Mouse (Mus musculus) R1 (cell line): ENCODE measurements around the gene Ypel2.

ENCODE experiments used
- DNase-seq: peaks from one replicate; pipeline ENCODE4 v3.0.0-alpha.2; 2018; ENCODE audit warnings: low read depth, low spot score

Gene Ypel2

DNA sequence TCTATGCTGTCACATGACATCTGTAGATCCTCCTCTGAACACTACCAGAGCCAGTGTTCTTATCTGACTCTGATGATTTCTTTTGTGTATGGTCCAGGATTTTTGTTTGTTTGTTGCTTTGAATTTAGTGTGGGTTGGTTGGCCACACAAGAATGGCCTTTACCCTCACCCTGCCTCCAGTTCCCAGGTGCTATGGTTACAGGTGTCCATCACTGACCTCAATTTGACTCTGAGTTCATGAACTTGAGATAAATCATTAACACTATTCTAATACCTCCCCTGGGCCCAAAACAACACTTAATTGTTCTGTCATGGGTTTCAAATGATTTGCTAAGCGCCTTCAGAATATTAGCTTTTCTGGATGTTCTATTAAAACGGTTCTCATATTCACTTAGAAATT lies 61.3 kb downstream of the Ypel2 start:
- no peak for DNase-seq

DNA sequence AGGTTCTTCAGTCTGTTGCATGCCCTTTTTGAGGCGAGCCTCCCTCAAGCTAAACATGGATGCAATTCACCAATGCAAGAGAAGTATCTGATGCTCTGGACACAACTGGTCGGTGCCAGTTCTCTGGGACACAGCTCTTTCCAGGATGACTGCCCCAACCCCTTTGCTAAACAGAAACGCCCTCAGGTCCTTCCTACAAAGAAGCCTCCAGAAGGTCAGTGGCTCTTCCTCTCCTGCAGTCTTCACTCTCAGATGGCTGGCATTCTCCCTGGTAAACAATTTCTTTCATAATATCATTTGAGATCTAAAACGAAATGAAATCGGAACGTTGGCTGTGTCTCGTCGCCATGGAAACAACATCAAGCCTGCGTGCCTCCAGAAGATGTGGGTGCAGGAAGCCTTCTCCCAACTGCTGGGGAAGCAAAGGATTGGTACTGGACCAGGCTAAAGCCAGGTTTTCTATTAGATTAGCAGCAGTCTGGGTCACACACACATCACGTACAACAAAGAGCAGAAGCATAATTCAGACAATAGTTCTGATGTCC lies 62.8 kb downstream of the Ypel2 start:
- DNase-seq, result no peak

DNA sequence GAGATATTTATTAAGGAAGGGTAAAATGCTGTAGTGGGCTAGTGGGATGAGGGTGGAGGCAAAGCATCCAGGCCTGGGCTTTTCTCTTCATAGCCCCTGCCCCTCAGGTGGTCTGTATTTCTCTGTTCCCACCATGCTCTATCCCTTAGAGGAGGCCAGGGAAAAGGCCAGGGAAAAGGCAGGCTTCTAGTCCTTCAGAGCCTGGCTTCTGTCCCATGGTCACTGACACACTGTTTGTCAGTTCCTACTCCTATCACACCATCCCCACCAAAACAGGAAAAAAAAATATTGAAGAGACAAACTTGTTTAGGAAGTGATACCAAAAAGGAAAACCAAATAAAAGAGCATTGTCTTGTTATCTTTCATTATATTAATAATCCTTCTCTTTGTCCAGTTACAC lies 63.5 kb downstream of the Ypel2 start:
- DNase-seq, result no peak

DNA sequence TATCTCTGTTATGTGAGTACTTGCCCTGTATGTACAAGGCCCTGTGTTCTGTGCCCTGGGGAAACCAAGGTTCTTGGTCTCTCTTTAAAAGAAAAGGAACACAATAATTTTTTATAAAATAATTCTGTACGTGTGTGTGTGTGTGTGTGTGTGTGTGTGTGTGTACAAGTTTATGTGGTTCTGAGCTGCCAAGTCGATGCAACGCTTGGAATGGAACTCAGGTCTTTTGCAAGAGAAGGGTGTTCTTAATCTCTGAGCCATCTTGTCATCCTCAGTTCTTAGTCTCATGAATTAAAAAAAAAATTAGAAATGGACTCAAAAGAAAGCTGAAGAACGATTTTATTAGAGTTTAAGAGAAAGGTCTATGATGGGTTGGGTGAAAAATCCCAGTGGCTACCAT lies 64.0 kb downstream of the Ypel2 start:
- DNase-seq, result no peak

DNA sequence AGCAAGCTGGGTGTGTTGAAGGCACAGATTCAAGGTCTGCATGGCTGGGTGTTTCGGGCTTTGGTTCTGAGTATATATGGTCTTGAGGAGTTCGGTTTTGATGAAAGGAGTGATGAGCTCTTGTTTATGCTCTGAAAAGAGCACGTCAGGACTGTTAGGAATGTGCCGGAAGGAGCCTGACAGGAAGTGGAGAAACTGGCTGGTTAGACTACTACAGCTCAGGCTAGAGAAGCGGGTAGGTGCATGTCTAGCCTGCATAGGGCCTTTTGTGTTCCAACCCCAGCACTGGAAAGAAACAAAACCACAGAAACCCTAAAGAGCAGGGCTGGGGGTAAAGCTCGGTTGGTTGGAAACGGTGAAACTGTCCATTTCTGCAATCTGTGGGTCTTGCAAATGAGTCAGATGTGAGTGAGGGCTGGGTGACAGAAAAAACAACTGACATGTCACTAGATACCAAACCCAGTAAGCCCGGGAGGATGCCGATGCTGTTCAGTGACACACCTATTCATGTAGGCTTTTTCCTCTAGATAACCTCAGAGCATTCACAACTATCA lies 68.3 kb downstream of the Ypel2 start:
- no peak for DNase-seq

- DNase-seq, result no peak
Measured at GRCm38 (mm10) chr11:86924629-86925028, 68.9 kb downstream of the Ypel2 start.

GRCm38 (mm10) chr11:86923654-86924053 lies 69.9 kb downstream of the Ypel2 start:
- no peak for DNase-seq

- DNase-seq, result no peak
Measured at GRCm38 (mm10) chr11:86922029-86922428, 71.5 kb downstream of the Ypel2 start.

DNA sequence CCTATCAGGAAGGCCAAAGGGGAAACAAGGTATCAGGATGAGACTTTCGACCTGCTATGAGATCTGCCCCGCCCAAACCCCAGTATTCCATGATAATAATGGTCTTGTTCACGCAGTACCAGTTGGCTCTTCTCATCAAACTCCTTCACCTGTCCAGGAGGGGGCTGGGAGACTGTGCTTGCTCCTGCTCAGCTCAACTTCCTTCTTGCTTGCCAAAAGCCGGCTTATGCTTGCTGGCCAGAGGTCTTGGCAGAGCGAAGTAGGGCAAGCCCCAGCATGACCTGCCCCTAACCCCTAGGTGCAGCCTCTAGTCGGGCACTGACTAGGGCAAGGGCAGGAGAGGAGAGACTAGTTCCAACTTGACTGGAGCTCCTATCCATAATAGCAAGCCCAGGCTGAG lies 72.2 kb downstream of the Ypel2 start:
- no peak for DNase-seq

DNA sequence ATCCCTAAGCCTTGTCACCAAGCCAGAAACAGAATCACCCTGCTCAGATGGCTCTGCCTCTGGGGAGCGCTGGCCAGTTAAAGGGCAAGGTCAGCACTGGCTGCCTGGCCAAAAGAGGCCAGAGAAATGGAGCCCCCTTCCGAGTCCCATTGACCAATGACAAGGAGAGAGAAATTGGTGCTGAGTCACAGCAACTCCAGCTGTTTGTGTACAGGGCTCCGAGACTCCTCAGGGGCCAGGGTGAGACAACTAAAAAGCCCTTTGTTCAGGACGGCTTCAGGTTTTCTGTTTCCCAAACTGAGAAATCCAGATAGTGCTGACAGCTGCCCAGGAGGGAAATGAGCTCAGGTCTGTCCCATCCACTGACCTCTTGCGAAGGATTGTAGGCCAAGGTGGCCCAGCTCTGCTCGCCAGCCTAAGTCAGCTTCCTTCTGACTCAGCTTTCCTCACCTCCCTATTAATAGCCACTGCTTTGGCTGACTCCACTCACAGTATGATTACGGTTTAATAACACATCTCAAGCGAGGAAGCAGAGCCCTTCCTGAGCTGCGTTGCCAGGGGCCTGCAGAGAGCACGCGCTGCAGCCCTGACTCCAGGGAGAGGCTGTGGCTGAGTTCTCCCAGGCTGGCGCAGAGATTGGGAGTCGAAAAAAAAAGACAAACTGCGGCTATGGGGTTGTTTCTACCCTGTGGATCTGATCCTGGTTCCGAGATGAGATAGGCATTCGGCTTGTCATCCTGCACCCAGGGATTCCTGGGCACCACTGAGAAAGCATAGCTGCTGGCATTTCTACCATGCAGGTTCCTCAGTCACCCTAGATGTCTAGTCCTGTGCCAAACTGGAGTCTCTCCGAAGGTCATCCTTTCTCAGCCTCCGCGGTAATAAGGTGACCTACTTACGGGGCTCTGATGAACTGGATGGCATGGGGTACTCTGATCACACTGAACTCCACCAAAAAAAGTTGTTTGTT lies 73.1 kb downstream of the Ypel2 start:
- no peak for DNase-seq

- DNase-seq, result no peak
Measured at GRCm38 (mm10) chr11:86919468-86919867, 74.0 kb downstream of the Ypel2 start.

- DNase-seq, result no peak
Measured at GRCm38 (mm10) chr11:86917536-86917935, 76.0 kb downstream of the Ypel2 start.

DNA sequence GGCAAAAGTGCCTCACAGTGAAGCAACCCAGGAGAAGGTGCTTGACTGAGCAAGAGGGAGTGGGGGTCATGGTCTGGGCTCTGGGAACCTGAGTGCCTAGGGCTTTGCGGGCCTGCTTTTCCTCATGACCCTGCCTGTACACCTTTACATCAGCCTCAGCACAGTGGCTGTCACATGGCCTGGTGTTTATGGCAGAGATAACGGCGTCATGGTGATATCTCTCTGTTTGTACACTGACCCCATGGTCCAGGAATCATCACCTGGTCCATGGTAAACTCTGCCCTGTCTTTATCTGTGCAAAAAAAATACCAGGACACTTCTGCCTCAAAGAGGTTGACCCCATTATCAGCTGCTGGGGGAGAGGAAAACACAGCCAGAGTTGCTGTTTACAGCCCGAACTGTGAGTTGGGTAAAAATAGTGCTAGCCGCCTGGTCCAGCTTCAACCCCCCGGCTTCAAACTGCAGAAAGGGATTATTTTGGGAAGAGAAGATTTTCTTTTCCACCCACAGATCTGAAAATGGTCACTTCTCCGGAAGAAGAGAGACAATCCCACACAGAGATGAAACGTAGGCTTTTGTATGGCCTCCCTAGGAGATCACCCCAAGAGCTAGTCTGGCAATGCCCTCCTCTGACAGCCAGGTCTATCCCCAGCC lies 76.8 kb downstream of the Ypel2 start:
- no peak for DNase-seq

DNA sequence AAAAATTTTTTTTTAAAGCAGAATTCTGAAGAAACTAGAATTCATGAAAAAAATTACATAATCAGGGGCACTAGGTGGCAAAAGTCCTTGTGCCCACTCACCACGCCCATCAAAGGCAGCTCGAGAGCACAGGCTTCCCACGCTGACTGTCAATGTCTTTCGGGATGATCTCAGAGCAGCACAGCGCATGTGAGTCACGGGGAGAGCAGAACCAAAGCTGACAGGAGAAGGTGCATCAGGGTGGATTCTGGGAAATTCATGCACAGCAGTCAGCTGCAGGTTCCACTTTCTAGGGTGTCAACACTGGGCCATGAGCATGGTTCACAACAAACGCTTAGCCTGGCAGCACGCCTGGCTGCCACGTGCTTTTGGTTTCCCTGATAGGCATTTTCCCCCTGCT lies 79.2 kb downstream of the Ypel2 start:
- DNase-seq, result no peak

- DNase-seq, result no peak
Measured at GRCm38 (mm10) chr11:86910244-86910643, 83.3 kb downstream of the Ypel2 start.

DNA sequence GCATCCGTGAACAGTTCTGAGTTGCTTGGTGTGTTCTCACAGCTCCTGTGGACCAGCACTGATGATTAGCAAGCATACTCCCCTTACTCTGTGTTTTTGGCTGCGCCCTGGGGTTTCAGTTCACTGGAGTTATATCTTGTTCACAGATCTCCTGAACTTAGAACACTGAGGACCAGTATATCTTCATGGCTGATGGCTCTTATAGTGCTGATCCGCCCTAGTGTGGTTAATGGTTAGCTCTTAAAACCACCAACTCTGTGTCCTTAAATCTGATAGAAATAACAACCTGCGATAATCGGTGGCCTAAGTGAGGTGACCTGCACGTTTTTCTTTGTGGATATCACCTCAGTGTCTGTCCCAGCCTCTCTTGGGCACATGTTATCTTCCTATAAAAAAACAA lies 84.5 kb downstream of the Ypel2 start:
- DNase-seq, result no peak

DNA sequence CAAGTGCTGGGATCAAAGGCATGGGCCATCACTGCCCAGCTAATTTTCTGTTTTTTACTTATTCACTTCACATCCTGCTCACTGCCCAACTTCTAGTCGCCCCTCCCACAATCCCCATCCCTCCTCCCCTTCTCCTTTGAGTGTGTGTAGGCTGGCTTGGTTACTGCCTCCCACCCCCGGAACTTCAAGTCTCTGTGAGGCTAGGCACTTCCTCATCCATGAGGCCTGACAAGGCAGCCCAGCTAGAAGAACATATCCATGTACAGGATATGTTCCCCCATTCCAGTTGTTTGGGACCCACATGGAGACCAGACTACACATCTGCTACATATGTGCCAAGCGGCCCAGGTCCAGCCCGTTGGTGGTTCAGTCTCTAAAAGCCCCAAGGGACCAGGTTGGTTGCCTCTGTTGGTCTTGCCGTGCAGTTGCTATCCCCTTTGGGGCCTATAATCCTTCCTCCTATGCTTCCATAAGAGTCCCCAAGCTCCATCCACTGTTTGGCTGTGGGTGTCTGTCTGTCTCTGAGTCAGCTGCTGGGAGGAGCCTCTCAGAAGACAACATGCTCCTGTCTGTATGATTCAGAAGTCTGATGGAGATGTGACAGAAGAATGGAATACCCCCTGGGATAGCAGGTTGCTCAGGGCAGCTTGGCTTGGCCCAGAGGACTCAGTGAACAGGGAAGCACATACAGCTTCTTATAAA lies 85.5 kb downstream of the Ypel2 start:
- DNase-seq, result no peak

- no peak for DNase-seq
Measured at GRCm38 (mm10) chr11:86906767-86907662, 86.5 kb downstream of the Ypel2 start.

- peak; percentile 35 for DNase-seq
Measured at GRCm38 (mm10) chr11:86906257-86906656, 87.2 kb downstream of the Ypel2 start.

- no peak for DNase-seq
Measured at GRCm38 (mm10) chr11:86905261-86905660, 88.2 kb downstream of the Ypel2 start.

- DNase-seq, result no peak
Measured at GRCm38 (mm10) chr11:86904706-86905105, 88.8 kb downstream of the Ypel2 start.
